Mouse (Mus musculus) mesoderm, embryonic 11.5 days (tissue): ENCODE results near the gene Arhgef38.

ENCODE experiments used
- DNase-seq: peaks from one replicate; pipeline ENCODE4 v3.0.0-alpha.2; 2012; ENCODE audit warnings: low read depth, low spot score

Arhgef38 gene

GRCm38 (mm10) chr3:133165130-133165529 is 69.6 kb downstream of the Arhgef38 start:
- no peak for DNase-seq

GRCm38 (mm10) chr3:133163913-133164406 is 70.8 kb downstream of the Arhgef38 start:
- no peak for DNase-seq

- no peak for DNase-seq
Observed at GRCm38 (mm10) chr3:133163174-133163573, 71.6 kb downstream of the Arhgef38 start.

- DNase-seq = no peak
Observed at GRCm38 (mm10) chr3:133161407-133161806, 73.3 kb downstream of the Arhgef38 start.

GRCm38 (mm10) chr3:133158260-133158659 is 76.5 kb downstream of the Arhgef38 start:
- DNase-seq = no peak

- no peak for DNase-seq
Observed at GRCm38 (mm10) chr3:133154683-133155082, 80.1 kb downstream of the Arhgef38 start.

GRCm38 (mm10) chr3:133153629-133154028 is 81.1 kb downstream of the Arhgef38 start:
- DNase-seq = no peak

GRCm38 (mm10) chr3:133152831-133153230 is 81.9 kb downstream of the Arhgef38 start:
- no peak for DNase-seq

GRCm38 (mm10) chr3:133151629-133152028 is 83.1 kb downstream of the Arhgef38 start:
- DNase-seq = no peak

GRCm38 (mm10) chr3:133144511-133145147 is 90.1 kb downstream of the Arhgef38 start:
- no peak for DNase-seq

GRCm38 (mm10) chr3:133141877-133142276 is 92.9 kb downstream of the Arhgef38 start:
- DNase-seq = no peak

- DNase-seq = no peak
Observed at GRCm38 (mm10) chr3:133132611-133133010, 102.1 kb downstream of the Arhgef38 start.

- no peak for DNase-seq
Observed at GRCm38 (mm10) chr3:133131372-133131771, 103.4 kb downstream of the Arhgef38 start.

- DNase-seq = no peak
Observed at GRCm38 (mm10) chr3:133113281-133113680, 121.5 kb downstream of the Arhgef38 start.

GRCm38 (mm10) chr3:133111741-133112140 is 123.0 kb downstream of the Arhgef38 start:
- DNase-seq = peak; percentile 47

- no peak for DNase-seq
Observed at GRCm38 (mm10) chr3:133109844-133110243, 124.9 kb downstream of the Arhgef38 start.

- DNase-seq = no peak
Observed at GRCm38 (mm10) chr3:133108731-133109130, 126.0 kb downstream of the Arhgef38 start.

GRCm38 (mm10) chr3:133104436-133104835 is 130.3 kb downstream of the Arhgef38 start:
- DNase-seq = no peak

GRCm38 (mm10) chr3:133103768-133104167 is 131.0 kb downstream of the Arhgef38 start:
- no peak for DNase-seq

GRCm38 (mm10) chr3:133098909-133099308 is 135.8 kb downstream of the Arhgef38 start:
- no peak for DNase-seq

GRCm38 (mm10) chr3:133098336-133098735 is 136.4 kb downstream of the Arhgef38 start:
- DNase-seq = no peak

- DNase-seq = no peak
Observed at GRCm38 (mm10) chr3:133097936-133098335, 136.8 kb downstream of the Arhgef38 start.

- no peak for DNase-seq
Observed at GRCm38 (mm10) chr3:133094305-133094704, 140.4 kb downstream of the Arhgef38 start.

GRCm38 (mm10) chr3:133092936-133093335 is 141.8 kb downstream of the Arhgef38 start:
- no peak for DNase-seq
